Mouse (Mus musculus) myocyte (in vitro differentiated cells): Measurements from ENCODE around the gene Adpgk. TPM values are rescaled to one million over a fixed set of nuclear protein-coding genes. Genes with fewer than 3 reads are reported as not detected.

Experiments
- H3K27me3 ChIP-seq: one replicate; pipeline ENCODE4 v1.6.1; 2011; ENCODE audit not compliant: control insufficient read depth, insufficient read depth, insufficient read length
- H3K36me3 ChIP-seq: one replicate; pipeline ENCODE4 v1.6.1; 2011; ENCODE audit not compliant: control insufficient read depth, insufficient read depth
- H3K4me2 ChIP-seq: one replicate; pipeline ENCODE4 v1.6.1; 2011; ENCODE audit warnings: low read depth, control low read depth
- H3K4me3 ChIP-seq: one replicate; pipeline ENCODE4 v1.5.1; 2011; ENCODE audit warnings: mild to moderate bottlenecking, control low read depth, moderate library complexity
- H3K79me2 ChIP-seq: one replicate; pipeline ENCODE4 v1.6.1; 2011; ENCODE audit not compliant: control insufficient read depth, insufficient read depth
- H3ac ChIP-seq: one replicate; pipeline ENCODE4 v1.6.1; 2011; ENCODE audit not compliant: control insufficient read depth, insufficient read length
- CEBPB ChIP-seq: IDR thresholded peaks from 2 replicates; pipeline ENCODE4 v1.6.1; 2011; ENCODE audit warnings: mild to moderate bottlenecking, moderate library complexity; ENCODE audit not compliant: poor library complexity, insufficient read depth, severe bottlenecking
- E2F4 ChIP-seq: IDR thresholded peaks from one replicate; pipeline ENCODE4 v1.6.1; 2011; ENCODE audit warnings: mild to moderate bottlenecking, control low read depth, moderate library complexity; ENCODE audit not compliant: insufficient read depth
- MAX ChIP-seq: IDR thresholded peaks from one replicate; pipeline ENCODE4 v1.6.1; 2011; ENCODE audit warnings: low read depth, mild to moderate bottlenecking, control low read depth
- MYOD1 ChIP-seq, 3 experiments: IDR thresholded peaks; one replicate each; pipeline ENCODE4 v1.6.1; 2011; ENCODE audit warnings: control low read depth in 2 of 3, low read depth in 2 of 3, mild to moderate bottlenecking in 2 of 3, moderate library complexity in 1 of 3; ENCODE audit not compliant: insufficient read length in 2 of 3, control insufficient read depth in 1 of 3
- MYOG ChIP-seq, 3 experiments: IDR thresholded peaks; one replicate each; pipeline ENCODE4 v1.6.1; 2011; ENCODE audit warnings: control low read depth in 2 of 3, low read depth in 2 of 3, mild to moderate bottlenecking in 2 of 3; ENCODE audit not compliant: insufficient read length in 2 of 3, control insufficient read depth in 1 of 3, insufficient read depth in 1 of 3
- POLR2A ChIP-seq: IDR thresholded peaks from one replicate; pipeline ENCODE4 v1.6.1; 2011; ENCODE audit warnings: low read depth, mild to moderate bottlenecking, control low read depth, moderate library complexity; ENCODE audit not compliant: insufficient read length
- POLR2AphosphoS2 ChIP-seq: IDR thresholded peaks from one replicate; pipeline ENCODE4 v1.6.1; 2011; ENCODE audit warnings: low read depth, control low read depth; ENCODE audit not compliant: insufficient read length
- REST ChIP-seq: IDR thresholded peaks from one replicate; pipeline ENCODE4 v1.6.1; 2011; ENCODE audit warnings: mild to moderate bottlenecking, control low read depth, moderate library complexity; ENCODE audit not compliant: insufficient read depth, insufficient read length
- SRF ChIP-seq: IDR thresholded peaks from one replicate; pipeline ENCODE4 v1.6.1; 2011; ENCODE audit warnings: low read depth; ENCODE audit not compliant: control insufficient read depth, insufficient read length
- TCF12 ChIP-seq: IDR thresholded peaks from one replicate; pipeline ENCODE4 v1.6.1; 2011; ENCODE audit warnings: mild to moderate bottlenecking, control low read depth; ENCODE audit not compliant: poor library complexity, insufficient read depth, severe bottlenecking
- TCF3 ChIP-seq: IDR thresholded peaks from one replicate; pipeline ENCODE4 v1.6.1; 2011; ENCODE audit warnings: low read depth, control low read depth; ENCODE audit not compliant: insufficient read length
- USF1 ChIP-seq: IDR thresholded peaks from one replicate; pipeline ENCODE4 v1.6.1; 2011; ENCODE audit warnings: low read depth, mild to moderate bottlenecking, control low read depth, moderate library complexity
- polyA plus RNA-seq: library from polyadenylated mRNA; unstranded; fragments of >200 nt; fragmentation: generic; extraction: Trizol; gene quantifications from one replicate; pipeline ENCODE4 v1.2.1, GENCODE M21; 2012; ENCODE audit warnings: missing spikeins

The Adpgk gene
- polyA plus RNA-seq, 1 experiment, result 25.4 TPM

DNA sequence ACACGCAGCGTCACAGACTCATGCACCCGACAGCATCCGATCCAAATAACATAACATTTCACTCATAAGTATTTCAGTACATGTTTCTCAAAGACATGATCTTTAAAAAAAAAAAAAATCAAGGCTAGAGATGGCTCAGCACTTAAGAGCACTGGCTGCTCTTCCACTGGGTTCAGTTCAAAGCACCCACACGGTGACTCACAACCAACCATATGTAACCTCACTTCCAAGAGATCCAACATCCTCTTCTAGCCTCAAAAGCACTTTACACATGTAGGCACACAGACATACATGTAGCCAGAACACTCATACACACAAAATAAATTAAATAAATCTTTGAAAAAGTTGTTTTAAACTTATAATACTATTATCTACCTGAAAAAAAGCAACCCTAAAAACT is 46.5 kb downstream of the Adpgk start:
- H3K4me2 ChIP-seq, result no peak overlapping the region
- H3K79me2 ChIP-seq, result no peaks in the 10 kb centered on the region
- H3K4me3 ChIP-seq, result no peak overlapping the region
- peaks cover 3% of the 10 kb centered on the region for H3K36me3 ChIP-seq
- no peak overlapping the region for H3ac ChIP-seq
- no peaks in the 10 kb centered on the region for H3K27me3 ChIP-seq
- no peak for TF ChIP-seq POLR2A
- TF ChIP-seq CEBPB, result no peak
- no peak for TF ChIP-seq USF1
- TF ChIP-seq POLR2AphosphoS2, result no peak
- no peak for TF ChIP-seq TCF3
- no peak for TF ChIP-seq MYOG (IDR thresholded peaks at IDR 0.05; ENCODE audit: control insufficient read depth in 1 of 3, insufficient read depth in 1 of 3, insufficient read length in 2 of 3, low read depth in 2 of 3)
- no peak for TF ChIP-seq MAX
- no peak for TF ChIP-seq E2F4
- no peak for TF ChIP-seq TCF12
- no peak for TF ChIP-seq MYOD1 (IDR thresholded peaks at IDR 0.05; ENCODE audit: control insufficient read depth in 1 of 3, insufficient read length in 2 of 3, low read depth in 2 of 3)
- no peak for TF ChIP-seq REST
- TF ChIP-seq SRF, result no peak

DNA sequence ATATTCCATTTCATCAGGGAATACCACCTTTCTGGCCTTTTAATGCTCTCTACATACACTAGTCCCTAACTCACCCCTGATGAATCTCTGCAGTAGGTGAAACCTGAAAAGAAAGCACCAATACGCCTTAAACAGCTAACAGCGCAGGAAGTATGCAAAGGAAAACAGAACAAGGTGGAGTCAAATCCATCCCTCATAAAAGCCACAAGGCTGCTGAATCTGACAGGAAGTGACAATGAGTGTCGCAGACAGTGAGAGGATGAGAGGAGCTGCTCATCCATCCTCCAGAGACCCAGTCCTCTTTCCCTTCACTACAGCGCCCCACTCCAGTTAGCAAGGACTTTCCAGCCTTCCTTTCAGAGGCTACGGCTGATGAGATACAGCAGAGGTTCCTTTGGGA is 47.1 kb downstream of the Adpgk start:
- TF ChIP-seq E2F4 (no peak), SRF (no peak), POLR2AphosphoS2 (no peak), TCF12 (no peak), MAX (no peak), USF1 (no peak), TCF3 (no peak)
- no peak overlapping the region for H3K4me3 ChIP-seq
- H3K79me2 ChIP-seq, result no peaks in the 10 kb centered on the region
- no peak overlapping the region for H3K4me2 ChIP-seq
- no peaks in the 10 kb centered on the region for H3K27me3 ChIP-seq
- H3K36me3 ChIP-seq, result peaks cover 3% of the 10 kb centered on the region
- H3ac ChIP-seq, result no peak overlapping the region

DNA sequence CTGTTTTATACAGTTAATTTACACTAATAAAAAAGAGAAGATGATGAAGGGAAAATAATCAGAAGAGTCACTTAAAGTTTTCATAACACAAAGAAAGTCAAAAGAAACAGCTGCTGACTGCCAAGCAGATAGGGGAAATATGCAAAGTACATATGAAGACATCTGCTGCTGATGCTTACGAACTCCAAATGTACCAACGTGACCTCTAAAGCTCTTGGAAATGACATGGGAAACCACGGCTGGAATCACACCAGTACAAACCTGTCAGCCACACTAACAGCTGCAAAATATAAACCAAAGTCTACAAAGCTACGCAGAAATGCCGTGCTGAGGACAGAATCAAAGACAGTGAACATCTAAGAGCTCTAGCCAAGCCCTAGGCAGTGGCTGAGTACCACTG is 47.7 kb downstream of the Adpgk start:
- H3K36me3 ChIP-seq, result peaks cover 3% of the 10 kb centered on the region
- no peaks in the 10 kb centered on the region for H3K27me3 ChIP-seq
- H3ac ChIP-seq, result no peak overlapping the region
- H3K4me2 ChIP-seq, result no peak overlapping the region
- H3K79me2 ChIP-seq, result no peaks in the 10 kb centered on the region
- H3K4me3 ChIP-seq, result no peak overlapping the region
- TF ChIP-seq TCF12 (no peak), MYOD1 (IDR thresholded peaks at IDR 0.05; ENCODE audit: control insufficient read depth in 1 of 3, insufficient read length in 2 of 3, low read depth in 2 of 3) (peak in 1 of 3 experiments; percentile 4)

DNA sequence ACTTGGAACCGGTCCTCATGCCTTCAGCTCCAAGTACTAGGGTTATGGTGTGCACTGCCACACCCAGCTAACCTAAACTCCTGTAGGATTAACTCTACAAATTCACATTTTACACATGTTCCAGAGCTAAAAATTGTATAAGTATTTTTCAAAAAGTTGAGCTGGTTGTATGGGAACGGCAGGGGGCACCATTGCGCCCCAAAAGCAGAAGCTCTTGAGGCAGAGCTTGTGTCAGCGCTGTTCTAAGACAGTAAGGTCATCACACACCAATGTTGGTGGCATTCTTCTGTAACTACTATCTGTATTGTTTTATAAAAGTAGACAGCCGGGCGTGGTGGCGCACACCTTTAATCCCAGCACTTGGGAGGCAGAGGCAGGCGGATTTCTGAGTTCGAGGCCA is 48.6 kb downstream of the Adpgk start:
- H3K79me2 ChIP-seq, result no peaks in the 10 kb centered on the region
- H3K36me3 ChIP-seq, result peaks cover 3% of the 10 kb centered on the region
- no peak overlapping the region for H3K4me2 ChIP-seq
- H3ac ChIP-seq, result no peak overlapping the region
- no peaks in the 10 kb centered on the region for H3K27me3 ChIP-seq
- H3K4me3 ChIP-seq, result no peak overlapping the region
- TF ChIP-seq POLR2A, result no peak
- TF ChIP-seq MYOG (IDR thresholded peaks at IDR 0.05; ENCODE audit: control insufficient read depth in 1 of 3, insufficient read depth in 1 of 3, insufficient read length in 2 of 3, low read depth in 2 of 3), result no peak
- no peak for TF ChIP-seq USF1
- TF ChIP-seq MAX, result no peak
- no peak for TF ChIP-seq POLR2AphosphoS2
- no peak for TF ChIP-seq REST
- TF ChIP-seq TCF12, result no peak
- TF ChIP-seq MYOD1 (IDR thresholded peaks at IDR 0.05; ENCODE audit: control insufficient read depth in 1 of 3, insufficient read length in 2 of 3, low read depth in 2 of 3), result no peak
- no peak for TF ChIP-seq CEBPB
- TF ChIP-seq TCF3, result no peak
- TF ChIP-seq E2F4, result no peak
- no peak for TF ChIP-seq SRF

DNA sequence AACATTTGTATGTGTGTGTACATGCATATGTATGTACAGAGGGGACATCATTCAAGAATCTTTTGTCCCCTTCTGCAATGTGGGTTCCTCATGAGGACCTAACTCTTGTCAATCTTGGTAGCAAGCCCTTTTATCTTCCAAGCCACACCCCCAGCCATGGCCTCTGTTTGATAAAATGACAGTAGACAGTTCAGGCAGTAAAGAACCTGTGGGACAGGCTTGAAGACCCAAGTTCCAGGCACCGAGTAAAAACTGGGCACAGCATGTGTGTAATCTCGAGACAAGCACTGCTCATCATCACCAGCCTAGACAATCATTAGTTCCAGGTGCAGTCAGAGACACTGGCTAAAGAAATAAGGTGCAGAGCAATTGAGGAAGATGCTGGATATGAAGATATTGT is 54.8 kb downstream of the Adpgk start:
- H3K27me3 ChIP-seq, result no peaks in the 10 kb centered on the region
- TF ChIP-seq POLR2AphosphoS2 (no peak), MYOG (IDR thresholded peaks at IDR 0.05; ENCODE audit: control insufficient read depth in 1 of 3, insufficient read depth in 1 of 3, insufficient read length in 2 of 3, low read depth in 2 of 3) (no peak), MYOD1 (IDR thresholded peaks at IDR 0.05; ENCODE audit: control insufficient read depth in 1 of 3, insufficient read length in 2 of 3, low read depth in 2 of 3) (no peak), TCF3 (no peak), USF1 (no peak)
- H3K79me2 ChIP-seq, result no peaks in the 10 kb centered on the region
- H3K4me3 ChIP-seq, result no peak overlapping the region
- no peak overlapping the region for H3ac ChIP-seq
- no peak overlapping the region for H3K4me2 ChIP-seq
- H3K36me3 ChIP-seq, result peaks cover 3% of the 10 kb centered on the region

DNA sequence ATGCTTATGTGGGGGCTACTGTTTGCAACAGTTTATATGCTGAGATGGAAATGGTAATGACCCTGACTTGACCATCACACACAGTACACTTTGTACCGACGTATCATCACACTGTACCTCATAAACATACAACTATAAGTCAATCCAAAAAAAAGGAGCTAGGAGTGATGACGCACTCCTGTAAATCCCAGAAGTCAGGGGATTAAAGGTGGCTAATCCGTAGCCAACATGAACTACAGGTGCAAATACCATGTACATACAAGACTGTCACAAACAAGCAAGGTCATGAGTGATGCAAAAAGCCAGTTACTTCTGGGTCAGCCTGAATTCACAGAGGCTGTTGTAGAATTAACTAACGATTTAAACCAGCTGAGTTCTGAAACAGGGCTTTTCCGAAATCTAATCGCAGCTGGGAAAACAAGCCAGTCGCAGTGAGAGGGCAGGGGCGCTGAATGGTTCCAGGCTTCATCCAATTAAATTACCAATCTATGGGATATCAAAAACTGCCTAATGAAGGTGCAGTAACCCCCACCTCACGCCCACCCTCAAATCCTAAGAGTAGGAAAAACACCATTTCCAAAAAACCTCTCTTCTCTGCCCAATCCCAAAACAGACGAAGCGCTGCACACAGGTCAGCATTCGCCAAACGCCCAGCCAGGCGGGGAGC is 61.4 kb downstream of the Adpgk start:
- TF ChIP-seq SRF (no peak), MYOD1 (IDR thresholded peaks at IDR 0.05; ENCODE audit: control insufficient read depth in 1 of 3, insufficient read length in 2 of 3, low read depth in 2 of 3) (no peak), CEBPB (no peak), MAX (no peak), REST (no peak), TCF12 (no peak), E2F4 (no peak), MYOG (IDR thresholded peaks at IDR 0.05; ENCODE audit: control insufficient read depth in 1 of 3, insufficient read depth in 1 of 3, insufficient read length in 2 of 3, low read depth in 2 of 3) (no peak), POLR2AphosphoS2 (no peak), POLR2A (no peak), TCF3 (no peak), USF1 (no peak)
- no peak overlapping the region for H3ac ChIP-seq
- peak overlapping the region; percentile 39 for H3K4me3 ChIP-seq
- H3K4me2 ChIP-seq, result peak overlapping the region; percentile 84
- no peaks in the 10 kb centered on the region for H3K79me2 ChIP-seq
- no peaks in the 10 kb centered on the region for H3K27me3 ChIP-seq
- no peaks in the 10 kb centered on the region for H3K36me3 ChIP-seq
